In the genomic region with DNA sequence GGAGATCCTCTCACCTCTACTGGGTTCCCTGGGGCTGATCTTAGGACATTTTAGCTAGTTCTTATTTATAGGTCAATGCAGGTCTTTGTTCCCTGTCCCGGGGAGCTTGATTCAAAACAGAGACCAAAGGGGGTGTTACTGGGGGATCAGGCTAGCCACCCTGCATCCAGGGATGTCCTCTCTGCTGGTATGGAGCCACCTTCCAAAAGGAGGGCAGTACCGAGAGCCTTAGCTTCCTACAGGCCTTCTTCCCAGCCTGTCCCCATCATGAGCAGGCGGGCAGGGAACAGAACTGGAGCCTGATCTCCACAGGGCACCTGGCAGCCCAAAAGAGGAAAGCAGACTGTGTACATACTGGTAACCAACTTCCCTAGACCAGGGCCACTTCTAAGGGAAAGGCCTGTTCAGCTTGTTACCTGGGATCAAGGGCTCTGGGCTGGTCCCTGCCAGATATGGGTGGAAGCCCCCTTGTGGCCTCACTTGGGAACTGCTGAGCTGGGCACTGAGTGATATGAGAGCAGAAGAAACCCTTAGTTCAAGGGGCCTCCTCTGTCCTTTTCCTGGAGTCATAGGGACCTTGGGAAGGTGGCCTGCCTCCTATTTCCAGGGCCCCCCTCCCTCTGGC, we compare ENCODE assay signal across 8 mouse cellular contexts. TPM values are rescaled to one million over a fixed set of nuclear protein-coding genes. Genes with fewer than 3 reads are reported as not detected.
DNase-seq lines count a peak whose midpoint lies in the region; ATAC-seq and TF ChIP-seq lines count a peak whose summit lies in the region.

No protein-coding gene starts in this region.

- no peak overlapping the region for H3K4me3 ChIP-seq in bone marrow, adult 2 months (replicated peaks; ENCODE audit: control insufficient read depth, low read depth, low read length)
- no peak overlapping the region for H3K4me3 ChIP-seq in forebrain, embryonic 12.5 days (replicated peaks)
- H3K4me3 ChIP-seq in kidney, embryonic 16.5 days (ENCODE audit: low read length): no peak overlapping the region
- H3K4me3 ChIP-seq in lung, postnatal 0 days (ENCODE audit: low read depth, low read length): no peak overlapping the region

- no peak for TF ChIP-seq EP300 in lung, postnatal 0 days (IDR thresholded peaks at IDR 0.05)

- ATAC-seq in forebrain, embryonic 12.5 days (ENCODE audit: low FRiP score): peak; percentile 50; the same call in 1 of the 2 replicates
- 0 out of 2 replicates have a peak, but pooled peaks have one; percentile 20 for ATAC-seq in kidney, embryonic 16.5 days (ENCODE audit: low FRiP score, low TSS enrichment)
- peak; percentile 72 for ATAC-seq in lung, postnatal 0 days

- no peaks in the 10 kb centered on the region for H3K9me3 ChIP-seq in forebrain, embryonic 12.5 days
- H3K9me3 ChIP-seq in kidney, embryonic 16.5 days (ENCODE audit: low read length): no peaks in the 10 kb centered on the region
- no peaks in the 10 kb centered on the region for H3K9me3 ChIP-seq in lung, postnatal 0 days (ENCODE audit: low read length)

- 87% methylated on average over 3 of the region's 3 CpGs for WGBS in bone marrow, adult 2 months
- WGBS in forebrain, embryonic 12.5 days: 89% methylated on average over 3 of the region's 3 CpGs
- 90% methylated on average over 3 of the region's 3 CpGs for WGBS in kidney, embryonic 16.5 days
- WGBS in lung, postnatal 0 days: 92% methylated on average over 3 of the region's 3 CpGs

- peak; percentile 72 for TF ChIP-seq CTCF in bone marrow, adult 2 months (IDR thresholded peaks at IDR 0.05; ENCODE audit: control insufficient read depth, insufficient read depth, low read length)
- TF ChIP-seq CTCF in lung, postnatal 0 days (IDR thresholded peaks at IDR 0.05): peak; percentile 80

- no peaks in the 10 kb centered on the region for H3K4me1 ChIP-seq in bone marrow, adult 2 months (ENCODE audit: control insufficient read depth, insufficient read depth, low read length)
- H3K4me1 ChIP-seq in forebrain, embryonic 12.5 days: no peaks in the 10 kb centered on the region
- H3K4me1 ChIP-seq in kidney, embryonic 16.5 days (ENCODE audit: insufficient read depth, low read length): peaks cover 8% of the 10 kb centered on the region; the same call in 1 of the 2 replicates
- H3K4me1 ChIP-seq in lung, postnatal 0 days (ENCODE audit: insufficient read depth, low read depth, low read length): no peaks in the 10 kb centered on the region

- H3K4me2 ChIP-seq in forebrain, embryonic 12.5 days: no peak overlapping the region
- H3K4me2 ChIP-seq in kidney, embryonic 16.5 days (replicated peaks; ENCODE audit: low read depth, low read length): no peak overlapping the region
- H3K4me2 ChIP-seq in lung, postnatal 0 days (replicated peaks; ENCODE audit: low read depth, low read length): no peak overlapping the region

- DNase-seq in cerebellum, adult 18-20 months: peak; percentile 56 to 65
- no peak for DNase-seq in cerebellum, adult 11-12 months
- peak; percentile 67 for DNase-seq in 416B (ENCODE audit: low read depth)
- peak; percentile 64 for DNase-seq in lung, postnatal 0 days (ENCODE audit: low spot score)
- peak; percentile 38 for DNase-seq in spleen, adult 12 weeks (ENCODE audit: low spot score)

- no peaks in the 10 kb centered on the region for H3K27me3 ChIP-seq in forebrain, embryonic 12.5 days
- H3K27me3 ChIP-seq in kidney, embryonic 16.5 days (ENCODE audit: insufficient read depth, low read length): no peaks in the 10 kb centered on the region
- H3K27me3 ChIP-seq in lung, postnatal 0 days (replicated peaks; ENCODE audit: insufficient read depth, low read length): no peaks in the 10 kb centered on the region

- TF ChIP-seq POLR2A in bone marrow, adult 2 months (IDR thresholded peaks at IDR 0.05; ENCODE audit: borderline replicate concordance, control insufficient read depth, low read depth, low read length): no peak

- H3K36me3 ChIP-seq in forebrain, embryonic 12.5 days (replicated peaks): no peaks in the 10 kb centered on the region; the same call in 1 of the 2 replicates
- 0 out of 2 replicates have a peak, but pooled peaks cover 1% of the 10 kb centered on the region for H3K36me3 ChIP-seq in kidney, embryonic 16.5 days (ENCODE audit: insufficient read depth, low read length)
- no peaks in the 10 kb centered on the region for H3K36me3 ChIP-seq in lung, postnatal 0 days (ENCODE audit: insufficient read depth, low read length)

- H3K27ac ChIP-seq in bone marrow, adult 2 months (ENCODE audit: control insufficient read depth, insufficient read depth, low read depth, low read length, poor library complexity): no peak overlapping the region
- H3K27ac ChIP-seq in forebrain, embryonic 12.5 days: no peak overlapping the region
- H3K27ac ChIP-seq in kidney, embryonic 16.5 days (ENCODE audit: low read length): no peak overlapping the region
- H3K27ac ChIP-seq in lung, postnatal 0 days (ENCODE audit: low read length): no peak overlapping the region

- H3K9ac ChIP-seq in forebrain, embryonic 12.5 days: no peak overlapping the region
- no peak overlapping the region for H3K9ac ChIP-seq in kidney, embryonic 16.5 days (replicated peaks; ENCODE audit: low read length)
- no peak overlapping the region for H3K9ac ChIP-seq in lung, postnatal 0 days (replicated peaks; ENCODE audit: low read depth)

RNA-seq across cellular contexts. Expression of gene Masp2, which starts 2.3 kb away (rescaled TPM):
- 2.6 TPM in 1 of 2 replicates, not detected in the other for polyA plus RNA-seq in bone marrow, adult 2 months (2011; ENCODE audit: insufficient read depth, insufficient read length, low replicate concordance, missing spikeins)
- polyA plus RNA-seq in forebrain, embryonic 12.5 days (2016; fragmentation: Nextera tagmentation; extraction: Ambion mirVana): 0.27 and 0.50 TPM in 2 replicates
- polyA plus RNA-seq in kidney, embryonic 16.5 days (2015; fragmentation: Nextera tagmentation; extraction: Ambion mirVana): 0.27 and 0.52 TPM in 2 replicates
- 0.13 TPM in 1 of 2 replicates, not detected in the other for polyA plus RNA-seq in lung, postnatal 0 days (2015; fragmentation: Nextera tagmentation; extraction: Ambion mirVana)

RNA-seq across cellular contexts. Expression of gene Srm, which starts 13.3 kb away (rescaled TPM):
- polyA plus RNA-seq in bone marrow, adult 2 months (2011; ENCODE audit: insufficient read depth, insufficient read length, low replicate concordance, missing spikeins): 22.7 and 24.6 TPM in 2 replicates
- polyA plus RNA-seq in forebrain, embryonic 12.5 days (2016; fragmentation: Nextera tagmentation; extraction: Ambion mirVana): 163 and 166 TPM in 2 replicates
- polyA plus RNA-seq in kidney, embryonic 16.5 days (2015; fragmentation: Nextera tagmentation; extraction: Ambion mirVana): 187 and 188 TPM in 2 replicates
- polyA plus RNA-seq in lung, postnatal 0 days (2015; fragmentation: Nextera tagmentation; extraction: Ambion mirVana): 45.8 and 46.6 TPM in 2 replicates

RNA-seq across cellular contexts. Expression of gene Tardbp, which starts 22.2 kb away (rescaled TPM):
- polyA plus RNA-seq in bone marrow, adult 2 months (2011; ENCODE audit: insufficient read depth, insufficient read length, low replicate concordance, missing spikeins): 172 and 301 TPM in 2 replicates
- 447 and 449 TPM in 2 replicates for polyA plus RNA-seq in forebrain, embryonic 12.5 days (2016; fragmentation: Nextera tagmentation; extraction: Ambion mirVana)
- polyA plus RNA-seq in kidney, embryonic 16.5 days (2015; fragmentation: Nextera tagmentation; extraction: Ambion mirVana): 337 and 369 TPM in 2 replicates
- 124 and 157 TPM in 2 replicates for polyA plus RNA-seq in lung, postnatal 0 days (2015; fragmentation: Nextera tagmentation; extraction: Ambion mirVana)

RNA-seq across cellular contexts. Expression of gene Gm572, which starts 38.5 kb away (rescaled TPM):
- not detected in 2 replicates for polyA plus RNA-seq in bone marrow, adult 2 months (2011; ENCODE audit: insufficient read depth, insufficient read length, low replicate concordance, missing spikeins)
- polyA plus RNA-seq in forebrain, embryonic 12.5 days (2016; fragmentation: Nextera tagmentation; extraction: Ambion mirVana): not detected in 2 replicates
- polyA plus RNA-seq in kidney, embryonic 16.5 days (2015; fragmentation: Nextera tagmentation; extraction: Ambion mirVana): not detected in 2 replicates
- polyA plus RNA-seq in lung, postnatal 0 days (2015; fragmentation: Nextera tagmentation; extraction: Ambion mirVana): not detected in 2 replicates

RNA-seq across cellular contexts. Expression of gene Exosc10, which starts 46.4 kb away (rescaled TPM):
- polyA plus RNA-seq in bone marrow, adult 2 months (2011; ENCODE audit: insufficient read depth, insufficient read length, low replicate concordance, missing spikeins): 16.5 and 32.1 TPM in 2 replicates
- 102 and 105 TPM in 2 replicates for polyA plus RNA-seq in forebrain, embryonic 12.5 days (2016; fragmentation: Nextera tagmentation; extraction: Ambion mirVana)
- 95.2 and 99.9 TPM in 2 replicates for polyA plus RNA-seq in kidney, embryonic 16.5 days (2015; fragmentation: Nextera tagmentation; extraction: Ambion mirVana)
- polyA plus RNA-seq in lung, postnatal 0 days (2015; fragmentation: Nextera tagmentation; extraction: Ambion mirVana): 33.2 and 35.9 TPM in 2 replicates

Comparison
In these comparisons a context has a peak if more than half of its experiments do, and no peak if none do; other contexts are left out.
1. ATAC-seq: peak in every context shown above with its lines; median percentile 72 in lung, postnatal 0 days; 50 in forebrain, embryonic 12.5 days; 20 in kidney, embryonic 16.5 days.